10 mouse cellular contexts compared by ENCODE assay signal in the genomic region with DNA sequence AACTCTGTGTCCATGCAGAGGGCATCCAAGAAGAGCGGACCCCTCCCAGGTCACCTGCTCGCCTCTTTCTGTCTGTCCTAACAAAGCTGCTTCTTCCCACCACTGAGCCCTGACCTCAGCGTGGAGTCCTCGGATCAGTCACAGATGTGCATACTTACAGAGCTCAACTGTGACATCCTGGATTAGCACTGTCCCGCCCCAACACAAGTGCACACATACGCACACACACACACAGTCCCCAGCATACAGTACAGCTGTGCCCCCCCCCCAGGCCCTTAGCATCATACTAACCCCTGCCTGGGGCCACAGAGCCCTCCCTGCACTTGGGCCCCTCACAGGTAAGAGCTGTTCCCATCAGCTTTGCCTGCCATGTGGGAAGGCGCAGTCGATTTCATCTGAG. TPM values are rescaled to one million over a fixed set of nuclear protein-coding genes. Genes with fewer than 3 reads are reported as not detected.
DNase-seq lines count a peak whose midpoint lies in the region; ATAC-seq lines count a peak whose summit lies in the region.
"Had no signal": no experiment of that assay in that cellular context is flagged by ENCODE, and none has a peak within 500 bp of the region (broad histone marks: within the 10 kb centered on the region; RNA-seq: fewer than 3 reads in every experiment).

No protein-coding gene starts in this region.

- no peak overlapping the region for H3K4me2 ChIP-seq in forebrain, embryonic 13.5 days
- H3K4me2 ChIP-seq in limb, embryonic 12.5 days = no peak overlapping the region
- no peak overlapping the region for H3K4me2 ChIP-seq in hindbrain, embryonic 12.5 days (replicated peaks)
- H3K4me2 ChIP-seq in midbrain, embryonic 16.5 days (ENCODE audit: low read length) = no peak overlapping the region
- H3K4me2 ChIP-seq: heart, embryonic 13.5 days had no signal

- 93% methylated on average over 8 of the region's 8 CpGs for WGBS in forebrain, embryonic 13.5 days
- 96% methylated on average over 8 of the region's 8 CpGs for WGBS in forebrain, embryonic 10.5 days
- 84% methylated on average over 8 of the region's 8 CpGs for WGBS in limb, embryonic 12.5 days
- 91% methylated on average over 8 of the region's 8 CpGs for WGBS in limb, embryonic 10.5 days
- WGBS in hindbrain, embryonic 12.5 days = 91% methylated on average over 8 of the region's 8 CpGs
- WGBS in midbrain, embryonic 16.5 days = 95% methylated on average over 8 of the region's 8 CpGs

- ATAC-seq in forebrain, embryonic 13.5 days = peak; percentile 11; the same call in 1 of the 2 replicates
- 0 out of 2 replicates have a peak, but pooled peaks have one; percentile 29 for ATAC-seq in limb, embryonic 12.5 days (ENCODE audit: insufficient number of reproducible peaks, insufficient read depth, low FRiP score, low TSS enrichment, low read depth)
- ATAC-seq in hindbrain, embryonic 12.5 days (ENCODE audit: low FRiP score) = peak; percentile 26
- peak; percentile 65 for ATAC-seq in midbrain, embryonic 16.5 days

- H3K36me3 ChIP-seq in forebrain, embryonic 13.5 days (ENCODE audit: poor library complexity, severe bottlenecking) = no peaks in the 10 kb centered on the region
- no peaks in the 10 kb centered on the region for H3K36me3 ChIP-seq in forebrain, embryonic 10.5 days (replicated peaks)
- H3K36me3 ChIP-seq in limb, embryonic 12.5 days = no peaks in the 10 kb centered on the region
- no peaks in the 10 kb centered on the region for H3K36me3 ChIP-seq in limb, embryonic 10.5 days
- H3K36me3 ChIP-seq in hindbrain, embryonic 12.5 days = no peaks in the 10 kb centered on the region
- H3K36me3 ChIP-seq in midbrain, embryonic 16.5 days (ENCODE audit: control insufficient read depth, insufficient read depth, low read length) = no peaks in the 10 kb centered on the region
- H3K36me3 ChIP-seq: heart, embryonic 13.5 days had no signal

- no peaks in the 10 kb centered on the region for H3K9me3 ChIP-seq in forebrain, embryonic 13.5 days (replicated peaks)
- H3K9me3 ChIP-seq in forebrain, embryonic 10.5 days = no peaks in the 10 kb centered on the region
- H3K9me3 ChIP-seq in limb, embryonic 12.5 days = no peaks in the 10 kb centered on the region
- no peaks in the 10 kb centered on the region for H3K9me3 ChIP-seq in limb, embryonic 10.5 days (replicated peaks)
- H3K9me3 ChIP-seq in hindbrain, embryonic 12.5 days (replicated peaks) = no peaks in the 10 kb centered on the region
- no peaks in the 10 kb centered on the region for H3K9me3 ChIP-seq in midbrain, embryonic 16.5 days (replicated peaks; ENCODE audit: control insufficient read depth, low read length, poor library complexity, severe bottlenecking)
- H3K9me3 ChIP-seq: heart, embryonic 13.5 days had no signal

- H3K27me3 ChIP-seq in forebrain, embryonic 13.5 days = no peaks in the 10 kb centered on the region
- H3K27me3 ChIP-seq in forebrain, embryonic 10.5 days (ENCODE audit: poor library complexity, severe bottlenecking) = no peaks in the 10 kb centered on the region
- 0 out of 2 replicates have a peak, but pooled peaks cover 3% of the 10 kb centered on the region for H3K27me3 ChIP-seq in limb, embryonic 12.5 days
- no peaks in the 10 kb centered on the region for H3K27me3 ChIP-seq in limb, embryonic 10.5 days (ENCODE audit: low read depth, poor library complexity, severe bottlenecking)
- no peaks in the 10 kb centered on the region for H3K27me3 ChIP-seq in hindbrain, embryonic 12.5 days
- H3K27me3 ChIP-seq in midbrain, embryonic 16.5 days (ENCODE audit: control insufficient read depth, insufficient read depth, low read depth, low read length) = no peaks in the 10 kb centered on the region

- no peak overlapping the region for H3K9ac ChIP-seq in forebrain, embryonic 13.5 days
- no peak overlapping the region for H3K9ac ChIP-seq in limb, embryonic 12.5 days (replicated peaks)
- H3K9ac ChIP-seq in hindbrain, embryonic 12.5 days = no peak overlapping the region
- no peak overlapping the region for H3K9ac ChIP-seq in midbrain, embryonic 16.5 days (ENCODE audit: low read depth, low read length)
- H3K9ac ChIP-seq: heart, embryonic 13.5 days had no signal

- no peak for DNase-seq in forebrain, embryonic 10.5 days (ENCODE audit: extremely low spot score, low spot score)
- no peak for DNase-seq in limb, embryonic 10.5 days (ENCODE audit: low spot score)
- DNase-seq in gastrocnemius, adult 8-10 months (ENCODE audit: low spot score in 2 of 2) = no peak
- no peak for DNase-seq in cerebellum, adult 18-20 months

- no peak overlapping the region for H3K4me3 ChIP-seq in forebrain, embryonic 13.5 days
- H3K4me3 ChIP-seq in forebrain, embryonic 10.5 days = no peak overlapping the region
- no peak overlapping the region for H3K4me3 ChIP-seq in limb, embryonic 12.5 days (replicated peaks)
- H3K4me3 ChIP-seq in limb, embryonic 10.5 days = no peak overlapping the region
- no peak overlapping the region for H3K4me3 ChIP-seq in hindbrain, embryonic 12.5 days
- no peak overlapping the region for H3K4me3 ChIP-seq in midbrain, embryonic 16.5 days (ENCODE audit: low read depth, low read length)
- H3K4me3 ChIP-seq: heart, embryonic 13.5 days had no signal

- no peaks in the 10 kb centered on the region for H3K4me1 ChIP-seq in forebrain, embryonic 13.5 days
- H3K4me1 ChIP-seq in forebrain, embryonic 10.5 days = no peaks in the 10 kb centered on the region
- no peaks in the 10 kb centered on the region for H3K4me1 ChIP-seq in limb, embryonic 12.5 days (replicated peaks)
- no peaks in the 10 kb centered on the region; the same call in 1 of the 2 replicates for H3K4me1 ChIP-seq in limb, embryonic 10.5 days
- H3K4me1 ChIP-seq in hindbrain, embryonic 12.5 days = no peaks in the 10 kb centered on the region
- no peaks in the 10 kb centered on the region for H3K4me1 ChIP-seq in midbrain, embryonic 16.5 days (ENCODE audit: control insufficient read depth, insufficient read depth, low read length)
- H3K4me1 ChIP-seq: heart, embryonic 13.5 days had no signal

- no peak overlapping the region for H3K27ac ChIP-seq in forebrain, embryonic 13.5 days
- no peak overlapping the region for H3K27ac ChIP-seq in forebrain, embryonic 10.5 days
- H3K27ac ChIP-seq in limb, embryonic 12.5 days = no peak overlapping the region
- H3K27ac ChIP-seq in limb, embryonic 10.5 days = no peak overlapping the region
- H3K27ac ChIP-seq in hindbrain, embryonic 12.5 days = no peak overlapping the region
- H3K27ac ChIP-seq in midbrain, embryonic 16.5 days (ENCODE audit: low read length) = no peak overlapping the region
- H3K27ac ChIP-seq: heart, embryonic 13.5 days; macrophage had no signal

RNA-seq across cellular contexts. Expression of gene Dap, which starts 41.3 kb away (rescaled TPM):
- polyA plus RNA-seq in forebrain, embryonic 13.5 days (2015; fragmentation: Nextera tagmentation; extraction: Ambion mirVana) = 23.3 and 23.8 TPM in 2 replicates
- 29.0 and 31.9 TPM in 2 replicates for polyA plus RNA-seq in forebrain, embryonic 10.5 days (2016; fragmentation: Nextera tagmentation; extraction: Ambion mirVana)
- polyA plus RNA-seq in limb, embryonic 12.5 days (2016; fragmentation: Nextera tagmentation; extraction: Ambion mirVana) = 66.3 and 68.8 TPM in 2 replicates
- polyA plus RNA-seq in limb, embryonic 10.5 days (2016; fragmentation: Nextera tagmentation; extraction: Ambion mirVana) = 34.6 and 42.8 TPM in 2 replicates
- polyA plus RNA-seq in hindbrain, embryonic 12.5 days (2016; fragmentation: Nextera tagmentation; extraction: Ambion mirVana) = 59.1 and 59.4 TPM in 2 replicates
- polyA plus RNA-seq in midbrain, embryonic 16.5 days (2015; fragmentation: Nextera tagmentation; extraction: Ambion mirVana) = 21.5 and 21.9 TPM in 2 replicates
- 1 to 10 TPM; 4.3 to 9.4 (median 4.8) TPM for total RNA-seq in gastrocnemius, adult 8-10 months (2022)

Comparison
In these comparisons a context has a peak if more than half of its experiments do, and no peak if none do; other contexts are left out.
1. ATAC-seq: peak in every context shown above with its lines; median percentile 65 in midbrain, embryonic 16.5 days; 29 in limb, embryonic 12.5 days; 26 in hindbrain, embryonic 12.5 days; 11 in forebrain, embryonic 13.5 days.